Mouse (Mus musculus): ENCODE data around the gene Hoxc5. TPM values are rescaled to one million over a fixed set of nuclear protein-coding genes. Genes with fewer than 3 reads are reported as not detected.

Hoxc5 gene
- total RNA-seq, 2 experiments from 2014 or later, result not detected

DNA sequence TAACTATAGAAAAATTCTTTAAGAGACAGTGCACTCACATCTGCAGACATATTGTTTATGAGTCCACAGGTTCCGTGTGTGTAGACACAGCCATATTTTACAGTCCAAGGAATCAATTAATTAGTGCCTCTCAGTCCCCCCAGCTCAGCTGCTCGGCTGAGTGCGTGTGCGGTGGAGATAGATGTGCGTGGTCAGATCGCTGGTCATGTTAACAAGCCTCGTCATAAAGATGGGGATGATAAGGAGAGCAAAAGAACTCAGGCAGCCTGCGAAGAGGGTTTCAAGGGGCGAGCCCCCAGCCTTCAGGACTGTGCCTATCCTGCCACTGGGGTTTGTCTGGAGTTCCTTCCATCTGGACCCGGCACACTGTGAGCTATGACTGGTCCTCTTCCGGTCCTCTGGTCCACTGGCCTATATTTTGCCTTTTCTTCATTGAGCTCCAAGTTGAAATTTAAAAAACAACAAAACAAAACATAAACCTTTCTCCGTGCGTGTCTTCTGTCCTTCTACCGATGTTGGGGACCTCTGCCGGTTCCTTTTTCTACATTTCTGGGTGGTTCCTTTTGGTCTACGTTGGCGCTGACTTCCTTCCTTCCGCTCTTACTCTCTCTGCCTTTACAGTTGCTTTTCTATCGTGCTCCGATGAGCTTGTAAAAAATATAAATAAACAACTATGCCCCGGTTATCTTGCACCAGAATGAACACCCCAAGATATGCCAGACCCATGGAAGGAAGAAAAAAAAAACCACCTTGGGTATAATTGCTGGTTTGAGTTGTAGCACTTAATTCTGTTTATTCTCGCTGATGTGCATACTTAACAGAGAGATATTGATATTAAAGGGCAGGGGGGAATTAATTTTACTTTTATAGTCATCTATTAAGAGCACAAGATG is 21.8 kb upstream of the Hoxc5 start:
- no peak for ATAC-seq (replicated peaks; ENCODE audit: poor library complexity)

DNA sequence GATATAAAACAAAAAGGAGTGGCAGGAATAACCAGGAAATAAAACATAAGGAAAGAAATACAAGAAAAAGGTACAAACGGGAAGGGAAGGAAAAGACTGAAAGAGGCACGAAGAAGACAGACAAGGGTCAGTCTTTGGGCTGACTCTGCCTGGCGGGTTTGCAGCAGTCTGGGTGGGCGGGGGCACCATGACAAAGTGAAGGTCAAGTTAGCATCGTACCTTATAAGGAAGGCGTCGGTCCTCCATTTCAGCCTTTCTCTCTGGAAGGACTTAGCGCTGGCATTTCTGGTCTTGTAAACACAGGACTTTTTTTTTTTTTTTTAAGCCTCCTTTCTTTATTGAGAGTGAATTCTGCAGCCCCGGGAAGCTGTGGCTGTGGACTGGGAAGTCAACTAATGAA is 20.0 kb upstream of the Hoxc5 start:
- ATAC-seq (replicated peaks; ENCODE audit: poor library complexity), result no peak

DNA sequence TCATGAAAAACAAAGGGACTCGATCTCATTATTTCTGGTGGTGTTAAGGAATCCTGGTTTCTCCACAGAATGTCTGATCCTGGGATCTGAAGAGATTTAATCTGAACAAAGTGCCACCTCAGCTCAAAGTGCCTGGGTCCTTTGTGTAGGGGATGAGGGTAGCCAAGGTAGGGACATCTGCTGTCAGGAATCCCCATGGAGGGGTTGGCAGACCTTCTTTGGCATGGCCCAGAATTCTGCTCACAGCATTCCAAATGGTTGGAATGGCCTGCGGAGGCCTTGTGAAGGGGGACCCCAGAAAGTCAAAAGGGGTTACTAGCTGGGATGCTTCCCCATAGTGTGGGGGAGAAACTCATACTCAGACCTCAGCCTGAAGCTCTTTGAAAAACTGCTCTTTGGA is 18.4 kb upstream of the Hoxc5 start:
- no peak for ATAC-seq (replicated peaks; ENCODE audit: poor library complexity)

DNA sequence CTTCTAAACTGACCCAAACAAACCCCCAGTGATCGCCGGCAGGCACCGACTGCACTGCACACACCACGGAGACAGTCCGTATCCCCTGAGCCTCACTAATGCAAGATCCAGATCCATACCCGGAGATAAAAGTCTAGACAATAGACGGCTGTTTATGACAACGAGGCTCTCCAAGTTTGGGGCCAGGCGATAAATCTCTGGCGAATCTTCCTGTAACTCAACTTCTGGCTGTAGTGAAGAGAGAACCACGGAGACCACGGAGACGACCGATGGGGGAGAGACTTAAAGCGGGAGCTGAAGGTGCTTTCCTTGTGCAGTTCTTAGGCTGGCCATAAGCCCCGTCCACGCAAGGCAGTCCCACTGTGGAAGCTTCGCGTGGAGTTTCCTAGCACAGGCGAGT is 17.5 kb upstream of the Hoxc5 start:
- no peak for ATAC-seq (replicated peaks; ENCODE audit: poor library complexity)

DNA sequence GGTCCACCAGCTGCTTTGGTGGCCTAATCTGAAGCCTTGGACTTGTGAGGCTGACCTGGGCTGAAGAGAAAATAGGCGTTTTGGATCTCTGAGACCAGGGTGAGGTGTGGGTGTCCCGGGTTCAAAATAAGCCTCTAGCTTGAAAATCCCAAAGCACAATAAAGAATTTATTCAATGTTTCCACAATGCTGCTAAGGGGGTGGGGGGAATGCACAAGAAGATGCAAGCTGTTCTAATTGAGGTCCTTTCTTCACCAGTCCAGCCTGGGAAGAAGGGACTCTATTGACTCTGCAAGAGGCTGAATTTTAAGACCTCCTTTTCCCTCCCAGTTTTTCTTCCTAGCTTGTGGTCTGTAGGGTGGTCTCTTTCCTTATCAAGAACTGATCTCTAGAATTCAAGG is 16.4 kb upstream of the Hoxc5 start:
- no peak for ATAC-seq (replicated peaks; ENCODE audit: poor library complexity)

DNA sequence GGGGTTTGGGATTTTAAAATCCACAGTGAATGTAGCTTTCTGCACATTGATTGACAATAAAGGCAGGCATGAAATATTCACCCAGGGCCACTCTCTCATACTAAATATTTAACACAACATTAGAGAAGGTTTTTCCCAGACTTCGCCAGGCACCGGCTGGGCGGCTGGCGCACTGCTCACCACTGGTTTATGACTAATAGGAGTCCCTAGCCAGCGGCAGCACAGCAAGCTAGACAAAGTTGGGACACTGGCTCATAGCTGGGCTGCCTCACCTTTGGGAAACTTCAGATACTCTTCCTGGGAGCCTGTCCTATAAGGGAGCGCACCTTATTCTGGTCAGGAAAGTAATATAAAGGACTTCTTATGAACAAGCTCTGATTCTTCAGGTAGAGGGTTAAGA is 13.7 kb upstream of the Hoxc5 start:
- no peak for ATAC-seq (replicated peaks; ENCODE audit: poor library complexity)

DNA sequence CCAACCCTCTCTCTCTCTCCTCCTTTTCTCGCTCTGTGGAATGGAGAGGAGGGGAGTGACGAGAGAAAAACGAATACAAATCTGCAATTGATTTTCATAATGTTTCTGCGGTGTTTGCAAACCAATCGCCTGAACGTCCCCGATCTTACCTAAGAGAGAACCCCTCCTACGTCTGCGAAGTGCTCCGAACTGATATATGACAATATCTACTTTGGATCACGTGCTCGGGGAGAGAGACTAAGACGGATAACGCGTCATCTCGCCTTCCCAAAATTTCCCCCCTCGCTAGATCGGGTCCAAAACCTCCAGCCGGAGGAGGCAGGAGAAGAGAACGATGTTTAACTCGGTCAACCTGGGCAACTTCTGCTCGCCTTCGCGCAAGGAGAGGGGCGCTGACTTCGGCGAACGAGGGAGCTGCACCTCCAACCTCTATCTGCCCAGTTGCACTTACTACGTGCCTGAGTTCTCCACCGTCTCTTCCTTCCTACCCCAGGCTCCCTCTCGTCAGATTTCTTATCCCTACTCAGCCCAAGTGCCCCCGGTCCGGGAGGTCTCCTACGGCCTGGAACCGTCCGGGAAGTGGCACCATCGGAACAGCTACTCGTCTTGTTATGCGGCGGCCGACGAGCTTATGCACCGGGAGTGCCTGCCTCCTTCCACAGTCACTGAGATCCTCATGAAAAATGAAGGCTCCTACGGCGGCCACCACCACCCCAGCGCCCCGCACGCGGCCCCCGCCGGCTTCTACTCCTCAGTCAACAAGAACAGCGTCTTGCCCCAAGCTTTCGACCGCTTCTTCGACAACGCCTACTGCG is 12.8 kb upstream of the Hoxc5 start, which contains the start of gene Hoxc11:
Hoxc11 (plus strand) TSS at position 236 of the 815 bp plus-strand sequence.
- no peak for ATAC-seq (replicated peaks; ENCODE audit: poor library complexity)

DNA sequence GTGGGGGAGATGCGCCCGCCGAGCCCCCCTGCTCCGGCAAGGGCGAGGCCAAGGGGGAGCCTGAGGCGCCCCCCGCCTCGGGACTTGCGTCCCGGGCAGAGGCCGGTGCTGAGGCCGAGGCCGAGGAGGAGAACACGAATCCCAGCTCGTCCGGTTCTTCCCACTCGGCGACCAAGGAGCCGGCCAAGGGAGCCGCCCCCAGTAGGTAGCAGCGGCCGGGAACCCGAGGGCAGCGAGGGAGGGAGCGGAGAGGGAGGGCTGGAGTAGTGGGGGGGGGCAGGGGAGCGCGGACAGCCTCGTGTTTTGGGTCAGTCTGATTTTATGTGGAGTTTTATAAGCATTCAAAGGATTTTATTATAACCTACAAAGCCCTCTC is 12.2 kb upstream of the Hoxc5 start:
- no peak for ATAC-seq (replicated peaks; ENCODE audit: poor library complexity)

DNA sequence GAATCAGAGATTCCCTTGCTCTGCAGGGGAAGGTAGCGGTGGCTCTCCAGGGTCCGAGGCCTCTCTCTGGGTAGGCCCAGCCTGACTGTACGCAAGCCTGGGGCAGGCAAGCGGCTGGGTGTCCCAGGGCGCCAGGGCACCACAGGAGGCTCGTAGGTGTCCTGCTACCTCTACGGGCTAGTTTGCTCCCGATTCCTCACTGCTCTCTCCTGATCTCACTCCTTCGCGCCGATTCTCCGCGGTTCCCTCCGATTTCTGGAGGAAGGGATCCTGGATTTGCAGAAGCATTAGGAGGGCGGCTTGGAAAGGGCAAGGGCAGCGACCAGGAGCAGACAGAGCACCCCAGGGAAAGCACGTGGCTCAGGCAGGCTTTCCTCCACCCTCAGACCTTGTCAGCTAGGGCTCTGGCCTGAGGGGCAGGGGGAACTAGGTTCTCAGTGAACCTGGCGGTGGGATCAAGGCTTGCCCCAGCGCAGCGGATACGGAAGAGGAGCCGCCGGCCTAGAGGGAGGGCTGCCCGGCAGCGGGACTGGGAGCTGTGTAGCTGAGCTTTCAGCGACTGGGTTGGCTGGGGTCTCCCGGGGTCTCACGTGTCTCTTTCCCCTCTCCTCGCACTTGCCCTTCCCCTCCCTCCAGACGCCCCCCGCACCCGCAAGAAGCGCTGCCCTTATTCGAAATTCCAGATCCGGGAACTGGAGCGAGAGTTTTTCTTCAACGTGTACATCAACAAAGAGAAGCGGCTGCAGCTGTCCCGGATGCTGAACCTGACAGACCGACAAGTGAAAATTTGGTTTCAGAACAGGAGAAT is 11.2 kb upstream of the Hoxc5 start:
- ATAC-seq (replicated peaks; ENCODE audit: poor library complexity), result no peak

DNA sequence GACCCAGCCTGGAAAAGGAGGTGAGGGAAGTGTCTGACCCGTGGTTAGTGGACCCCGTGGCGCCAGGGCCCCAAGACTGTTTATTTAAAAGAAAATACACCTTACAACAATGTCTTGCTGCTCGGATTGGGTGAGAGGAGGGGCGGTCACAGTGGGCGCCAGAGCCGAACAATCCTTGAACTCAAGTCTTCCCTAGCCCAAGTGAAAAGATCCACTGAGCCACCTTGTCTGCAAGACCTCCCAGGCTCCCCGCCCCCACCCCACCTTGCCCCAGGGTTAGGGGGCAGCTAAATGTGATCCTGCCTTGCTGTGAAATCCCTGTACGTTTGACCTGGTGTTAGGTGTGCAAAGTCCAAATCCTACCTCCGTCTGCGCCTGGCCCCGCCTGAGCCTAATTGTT is 10.3 kb upstream of the Hoxc5 start:
- ATAC-seq (replicated peaks; ENCODE audit: poor library complexity), result no peak

DNA sequence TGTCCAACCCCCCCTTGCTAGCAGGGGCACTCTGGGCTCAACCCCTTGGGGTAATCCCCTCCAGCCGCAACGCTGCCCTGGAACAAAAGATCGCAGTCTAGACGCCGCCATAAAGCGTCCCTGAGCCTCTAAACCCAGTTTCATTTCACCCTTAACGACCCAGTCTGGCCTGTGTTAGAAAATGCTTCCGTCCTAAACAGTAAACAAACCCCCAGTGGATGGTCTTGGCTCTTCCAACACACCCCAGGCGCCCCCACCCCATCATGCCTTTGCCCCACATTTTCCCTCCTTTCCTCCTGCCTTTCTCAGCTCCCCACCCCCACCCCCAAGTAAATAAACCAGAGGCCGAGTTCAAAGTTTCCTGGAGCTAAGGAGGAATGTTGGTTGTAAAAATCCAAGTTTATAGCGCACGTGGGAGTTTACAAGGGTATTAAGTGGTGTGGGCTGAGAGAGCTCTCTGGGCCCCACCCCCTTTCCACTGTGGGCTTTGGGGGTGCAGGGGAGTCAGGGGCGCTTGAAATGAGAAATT is 7.5 kb upstream of the Hoxc5 start:
- ATAC-seq (replicated peaks; ENCODE audit: poor library complexity), result no peak

DNA sequence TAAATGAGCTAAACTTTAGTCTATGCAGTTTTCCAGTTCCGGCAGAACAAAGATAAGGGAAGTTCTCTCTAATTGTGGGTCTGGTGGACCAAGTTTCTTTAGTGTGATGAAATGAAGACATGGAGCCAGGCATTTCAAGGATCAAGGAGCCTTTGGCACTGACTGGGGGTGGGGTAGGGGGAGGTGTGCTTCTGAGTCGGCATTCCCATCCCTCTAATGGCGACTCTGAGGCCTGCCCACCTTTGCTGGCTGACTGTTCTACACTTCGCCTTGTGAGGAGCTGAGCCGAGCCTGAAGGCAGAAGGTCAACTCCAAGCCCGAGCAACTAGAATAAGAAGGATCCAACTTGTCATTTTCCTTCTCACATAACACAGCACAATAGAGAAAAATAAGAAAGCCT is 5.5 kb upstream of the Hoxc5 start:
- no peak for ATAC-seq (replicated peaks; ENCODE audit: poor library complexity)

DNA sequence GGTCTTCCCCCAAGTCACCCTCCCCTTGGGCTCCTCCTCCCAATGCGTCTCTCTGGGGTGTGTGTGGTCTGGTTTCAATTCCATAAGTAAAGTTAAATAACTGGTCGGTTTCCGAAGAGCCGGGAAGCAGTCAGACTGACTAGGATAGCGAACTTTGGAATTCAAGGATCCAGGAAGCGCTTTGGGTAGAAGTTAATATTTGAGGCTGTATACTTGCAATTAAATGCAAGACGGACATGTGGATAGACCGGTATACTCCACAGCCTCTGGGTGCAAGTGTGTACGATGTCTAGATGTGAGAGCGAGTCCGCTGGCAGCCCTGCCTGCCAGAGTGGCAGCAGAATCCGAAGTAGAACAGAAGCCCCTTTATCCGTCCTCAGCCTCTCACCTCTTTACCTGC is 4.8 kb upstream of the Hoxc5 start:
- no peak for ATAC-seq (replicated peaks; ENCODE audit: poor library complexity)

DNA sequence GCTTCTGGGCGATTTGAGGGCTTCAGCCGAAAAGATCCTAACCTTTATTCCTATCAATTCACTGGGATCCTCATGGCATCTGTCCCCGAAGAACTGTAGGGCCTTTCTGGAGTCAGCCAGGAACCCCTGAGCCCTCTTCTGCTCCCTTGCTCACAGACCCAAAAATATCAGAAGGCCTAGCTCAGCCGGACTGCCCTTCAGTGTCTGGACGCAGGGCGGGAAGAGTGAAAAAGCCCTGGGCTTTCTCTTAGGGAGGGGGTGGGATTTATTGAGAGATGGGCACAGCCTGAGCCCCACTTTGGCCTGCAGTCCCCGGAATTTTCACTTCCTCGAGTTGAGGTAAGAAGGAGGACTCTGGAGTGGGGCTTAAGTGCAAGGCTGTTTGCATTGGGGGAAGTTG is 4.0 kb upstream of the Hoxc5 start:
- ATAC-seq (replicated peaks; ENCODE audit: poor library complexity), result no peak

DNA sequence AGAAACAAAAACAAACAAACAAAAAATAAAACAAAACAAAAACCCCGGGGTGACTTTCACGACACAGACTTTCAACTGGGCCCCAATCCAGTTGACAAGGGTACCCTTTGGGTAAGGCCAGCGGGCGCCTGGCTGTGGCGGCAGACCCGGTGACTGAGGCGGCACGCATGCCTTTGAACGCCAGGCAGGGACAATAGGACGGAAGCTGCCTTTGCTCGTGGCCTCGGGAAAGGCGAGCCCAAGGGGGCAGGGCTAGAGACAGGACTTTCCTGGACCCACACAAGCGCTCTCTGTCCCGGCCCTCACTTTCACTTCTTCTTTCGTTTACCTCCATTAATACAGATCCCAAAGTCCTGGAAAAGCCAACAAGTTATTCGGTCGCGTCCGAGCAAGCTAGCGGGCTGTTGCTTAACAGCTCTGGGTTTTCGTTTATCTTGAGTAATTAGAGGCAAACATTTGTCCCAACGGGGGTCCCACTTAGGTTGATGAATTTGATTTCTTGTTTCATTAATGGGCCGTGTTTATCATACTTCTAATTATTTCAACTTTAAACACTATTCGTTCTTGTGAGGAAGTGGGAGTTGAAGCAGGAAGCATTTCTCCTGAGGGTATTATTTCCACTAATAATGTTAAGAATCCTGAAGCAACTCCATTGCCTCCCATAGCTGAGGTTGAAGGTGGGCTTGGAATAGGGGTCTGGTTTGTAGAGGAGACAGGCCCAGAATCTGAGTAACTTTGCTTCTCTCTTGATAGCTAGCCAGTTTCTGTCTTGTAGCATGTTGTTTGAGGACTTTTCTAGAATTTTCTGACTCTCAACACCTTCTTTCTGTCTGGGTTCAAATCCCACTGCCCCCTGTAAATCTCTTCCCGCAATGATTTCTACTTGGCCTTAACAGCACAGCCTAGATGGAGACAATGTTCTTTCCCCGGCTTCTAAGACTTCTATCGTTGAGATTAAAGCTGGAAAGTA is 3.3 kb upstream of the Hoxc5 start:
- 0 out of 2 replicates have a peak, but pooled peaks have one; percentile 37 for ATAC-seq (replicated peaks; ENCODE audit: poor library complexity)

DNA sequence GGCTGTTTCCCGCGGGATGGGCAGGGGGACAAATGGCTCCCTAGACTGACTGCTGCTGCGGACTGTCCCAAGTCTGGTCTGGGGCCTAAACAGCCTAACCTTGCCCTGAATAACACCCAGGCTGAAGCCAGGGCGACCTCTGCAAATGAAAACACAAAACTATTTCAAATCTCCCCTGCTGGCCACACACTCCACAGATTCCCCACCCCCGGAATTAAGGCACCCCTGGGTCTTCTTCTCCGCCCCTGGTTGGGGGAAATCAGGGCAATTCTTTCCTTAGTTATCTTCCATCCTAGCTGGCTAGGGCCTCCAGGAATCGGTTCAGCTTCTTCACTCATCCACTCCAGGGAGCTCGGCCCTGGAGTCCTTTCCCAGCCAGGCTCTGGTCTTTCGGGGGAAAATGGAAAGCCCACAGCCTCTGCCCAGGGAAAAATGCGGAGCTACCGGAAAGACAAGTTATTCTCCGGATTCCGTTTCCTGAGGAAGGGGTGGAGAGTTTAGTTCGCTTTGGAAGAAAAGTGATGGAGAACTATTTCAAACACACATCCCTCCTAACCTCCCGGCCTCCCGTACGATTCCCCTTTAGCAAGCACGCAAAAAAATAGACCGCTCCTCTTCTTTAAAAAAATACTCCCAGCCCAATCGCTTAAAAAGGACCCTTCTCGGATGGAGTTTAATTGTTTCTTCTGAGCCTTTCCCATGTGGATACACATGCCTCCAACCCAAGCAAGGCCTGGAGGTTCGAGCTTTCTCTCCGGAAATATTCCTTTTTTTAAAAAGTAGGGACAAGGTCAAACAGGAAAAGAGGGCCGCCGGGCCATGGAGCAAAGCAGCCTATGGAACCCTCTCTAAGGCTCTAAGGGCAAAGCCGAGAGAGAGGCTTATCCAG is 2.0 kb upstream of the Hoxc5 start:
- ATAC-seq (replicated peaks; ENCODE audit: poor library complexity), result no peak

DNA sequence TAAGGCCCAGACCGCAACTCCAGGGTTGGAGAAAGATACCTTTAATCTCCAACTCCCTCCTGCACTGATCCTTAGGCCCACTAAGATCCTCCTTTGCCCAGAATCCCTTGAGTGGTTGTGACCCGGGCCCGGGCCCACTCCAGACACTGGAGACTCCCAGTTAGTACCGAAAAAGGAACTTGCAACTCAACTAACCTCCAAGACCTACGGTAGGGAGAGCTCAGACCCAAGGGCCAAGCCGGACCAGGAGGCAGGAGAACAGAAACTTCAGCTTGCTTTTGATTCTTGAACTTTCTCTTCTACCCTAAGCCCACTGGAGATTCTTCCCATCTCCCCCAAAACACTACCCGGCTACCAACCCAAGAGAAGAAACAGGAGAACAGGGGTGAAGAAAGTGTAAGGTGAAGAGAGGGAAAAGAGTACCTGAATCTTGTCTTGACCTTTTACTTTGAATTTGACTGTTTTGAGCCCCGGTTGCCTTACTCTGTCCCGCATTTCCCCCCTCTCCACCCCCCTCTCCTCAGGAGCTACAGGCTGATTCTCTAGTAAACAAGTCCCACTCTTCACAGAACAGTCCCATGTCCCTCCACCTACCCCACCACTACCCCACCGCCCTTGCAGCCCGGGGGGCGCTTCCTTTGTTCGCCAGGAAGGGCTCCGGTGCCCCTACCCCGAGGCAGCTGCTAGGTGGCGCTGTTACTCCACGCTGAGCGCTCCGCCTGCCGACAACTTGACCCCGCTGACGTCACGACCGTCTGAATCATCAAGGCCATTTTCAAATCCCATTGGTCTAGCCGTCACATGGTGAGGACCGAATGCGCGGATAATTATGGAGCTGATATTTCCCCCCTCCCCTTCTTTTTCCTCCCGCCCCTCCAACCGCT is 1.1 kb upstream of the Hoxc5 start:
- peak; percentile 89 for ATAC-seq (replicated peaks; ENCODE audit: poor library complexity)

DNA sequence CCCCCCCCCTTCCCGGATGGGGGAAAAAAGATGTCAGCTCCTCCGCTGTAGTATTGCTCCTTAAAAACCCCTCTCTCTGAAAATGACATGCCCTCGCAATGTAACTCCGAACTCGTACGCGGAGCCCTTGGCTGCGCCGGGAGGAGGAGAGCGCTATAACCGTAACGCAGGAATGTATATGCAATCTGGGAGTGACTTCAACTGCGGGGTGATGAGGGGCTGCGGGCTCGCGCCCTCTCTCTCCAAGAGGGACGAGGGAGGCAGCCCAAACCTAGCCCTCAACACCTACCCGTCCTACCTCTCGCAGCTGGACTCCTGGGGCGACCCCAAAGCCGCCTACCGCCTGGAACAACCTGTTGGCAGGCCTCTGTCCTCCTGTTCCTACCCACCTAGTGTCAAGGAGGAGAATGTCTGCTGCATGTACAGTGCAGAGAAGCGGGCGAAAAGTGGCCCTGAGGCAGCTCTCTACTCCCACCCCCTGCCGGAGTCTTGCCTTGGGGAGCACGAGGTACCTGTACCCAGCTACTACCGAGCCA is 399 bp upstream of the Hoxc5 start, which contains the start of gene Hoxc10:
Hoxc10 (plus strand) TSS at position 21 of the 536 bp plus-strand sequence.
- ATAC-seq (replicated peaks; ENCODE audit: poor library complexity), result no peak
